Mouse (Mus musculus): ENCODE measurements at regions not wholly inside any gene's neighbourhood (a gene's known extent, or its start where the extent isn't known, plus 50 kb on each side); places are given as distances from the start of the nearest gene placed in this dataset.
"Not testable (repeated sequence)": the region's sequence is repeated elsewhere in the genome, so short reads cannot be mapped to it uniquely, and the experiment has no call there.

- Histone ChIP-seq H3K27me3 (no peaks in the 10 kb centered on the region), H3K4me3 (replicated peaks) (no peak overlapping the region), H3K4me1 (replicated peaks) (no peaks in the 10 kb centered on the region), H3K9me3 (replicated peaks) (no peaks in the 10 kb centered on the region), H3K36me3 (replicated peaks) (no peaks in the 10 kb centered on the region), H3K4me2 (no peak overlapping the region), H3K27ac (replicated peaks) (no peak overlapping the region), H3K9ac (no peak overlapping the region)
- peak; percentile 47; the same call in 1 of the 2 replicates for ATAC-seq (ENCODE audit: insufficient read depth)
- WGBS (ENCODE audit: insufficient replicate concordance), result 47% methylated on average over 3 of the region's 3 CpGs
These were observed 56.7 kb upstream of the Lrrc8b start for GRCm38 (mm10) chr5:105358902-105359301.

- not testable (repeated sequence) for H3K27ac ChIP-seq (replicated peaks); H3K4me3 ChIP-seq (replicated peaks); H3K9me3 ChIP-seq (replicated peaks); H3K36me3 ChIP-seq (replicated peaks); ATAC-seq (ENCODE audit: insufficient read depth); H3K27me3 ChIP-seq; H3K4me2 ChIP-seq; H3K4me1 ChIP-seq (replicated peaks); H3K9ac ChIP-seq
- 53% methylated on average over 1 of the region's 1 CpGs for WGBS (ENCODE audit: insufficient replicate concordance)
These were observed 59.2 kb upstream of the Lrrc8b start for GRCm38 (mm10) chr5:105356393-105356792.

GRCm38 (mm10) chr5:105354041-105354440, 60.5 kb upstream of the Gbp6 start:
- Histone ChIP-seq H3K27ac (replicated peaks) (no peak overlapping the region), H3K9me3 (replicated peaks) (no peaks in the 10 kb centered on the region), H3K4me2 (no peak overlapping the region), H3K4me1 (replicated peaks) (no peaks in the 10 kb centered on the region), H3K4me3 (replicated peaks) (no peak overlapping the region), H3K9ac (no peak overlapping the region), H3K36me3 (replicated peaks) (no peaks in the 10 kb centered on the region), H3K27me3 (no peaks in the 10 kb centered on the region)
- WGBS (ENCODE audit: insufficient replicate concordance), result 31% methylated on average over 1 of the region's 1 CpGs
- no peak for ATAC-seq (ENCODE audit: insufficient read depth)

- Histone ChIP-seq H3K36me3 (replicated peaks) (no peaks in the 10 kb centered on the region), H3K4me3 (replicated peaks) (no peak overlapping the region), H3K27ac (replicated peaks) (no peak overlapping the region), H3K27me3 (no peaks in the 10 kb centered on the region), H3K9ac (no peak overlapping the region), H3K4me2 (no peak overlapping the region), H3K9me3 (replicated peaks) (no peaks in the 10 kb centered on the region), H3K4me1 (replicated peaks) (0 out of 2 replicates have a peak, but pooled peaks cover 5% of the 10 kb centered on the region)
- ATAC-seq (ENCODE audit: insufficient read depth), result 0 out of 2 replicates have a peak, but pooled peaks have one; percentile 25
These were observed 53.0 kb upstream of the Gbp6 start for GRCm38 (mm10) chr5:105346463-105346862.

- WGBS (ENCODE audit: insufficient replicate concordance), result 41% methylated on average over 1 of the region's 1 CpGs
- ATAC-seq (ENCODE audit: insufficient read depth); H3K36me3 ChIP-seq (replicated peaks); H3K4me2 ChIP-seq; H3K27ac ChIP-seq (replicated peaks); H3K4me1 ChIP-seq (replicated peaks); H3K9ac ChIP-seq; H3K27me3 ChIP-seq; H3K4me3 ChIP-seq (replicated peaks); H3K9me3 ChIP-seq (replicated peaks): not testable (repeated sequence)
These were observed 52.5 kb upstream of the Gbp6 start for GRCm38 (mm10) chr5:105345953-105346352.

GRCm38 (mm10) chr5:105344808-105345732, 51.6 kb upstream of the Gbp6 start:
- Histone ChIP-seq H3K36me3 (replicated peaks) (no peaks in the 10 kb centered on the region), H3K27me3 (no peaks in the 10 kb centered on the region), H3K27ac (replicated peaks) (no peak overlapping the region), H3K4me1 (replicated peaks) (0 out of 2 replicates have a peak, but pooled peaks cover 5% of the 10 kb centered on the region), H3K4me3 (replicated peaks) (no peak overlapping the region), H3K9ac (no peak overlapping the region), H3K9me3 (replicated peaks) (no peaks in the 10 kb centered on the region), H3K4me2 (no peak overlapping the region)
- no peak for ATAC-seq (ENCODE audit: insufficient read depth)
- WGBS (ENCODE audit: insufficient replicate concordance), result 37% methylated on average over 6 of the region's 6 CpGs

- H3K9me3 ChIP-seq (replicated peaks); H3K4me2 ChIP-seq; H3K9ac ChIP-seq; H3K27me3 ChIP-seq; H3K4me3 ChIP-seq (replicated peaks); H3K36me3 ChIP-seq (replicated peaks); ATAC-seq (ENCODE audit: insufficient read depth); H3K27ac ChIP-seq (replicated peaks); H3K4me1 ChIP-seq (replicated peaks): not testable (repeated sequence)
- WGBS (ENCODE audit: insufficient replicate concordance), result 7% methylated on average over 2 of the region's 2 CpGs
These were observed 50.3 kb upstream of the Gbp6 start for GRCm38 (mm10) chr5:105343816-105344215.

All from liver, embryonic 15.5 days (tissue).